Mouse (Mus musculus) intestine, embryonic 16.5 days (tissue): ENCODE measurements around the gene Zfp609. TPM values are rescaled to one million over a fixed set of nuclear protein-coding genes. Genes with fewer than 3 reads are reported as not detected.

Experiments
- ATAC-seq: fragments of 200-750 bp; cut with Nextera tagmentation; 2 replicates; pipeline ENCODE4 v1.8.0; 2017; ENCODE audit warnings: moderate TSS enrichment, moderate library complexity
- H3K27ac ChIP-seq: fragments of 300-500 bp; sonication (generic); 2 replicates; pipeline ENCODE4 v1.5.1; 2014; ENCODE audit warnings: mild to moderate bottlenecking, low read length
- H3K27me3 ChIP-seq: fragments of 300-500 bp; sonication (generic); replicated peaks from 2 replicates; pipeline ENCODE4 v1.6.1; 2014; ENCODE audit warnings: low read length, control low read depth, mixed read lengths; ENCODE audit not compliant: control insufficient read depth, insufficient read depth
- H3K36me3 ChIP-seq: fragments of 300-500 bp; sonication (generic); 2 replicates; pipeline ENCODE4 v1.6.1; 2014; ENCODE audit warnings: low read length, control low read depth; ENCODE audit not compliant: control insufficient read depth, insufficient read depth
- H3K4me1 ChIP-seq: fragments of 300-500 bp; sonication (generic); 2 replicates; pipeline ENCODE4 v1.6.1; 2014; ENCODE audit warnings: low read length, control low read depth, mixed read lengths; ENCODE audit not compliant: control insufficient read depth, insufficient read depth
- H3K4me2 ChIP-seq: fragments of 300-500 bp; sonication (generic); 2 replicates; pipeline ENCODE4 v1.6.1; 2014; ENCODE audit warnings: low read depth, low read length, control low read depth
- H3K4me3 ChIP-seq: fragments of 300-500 bp; sonication (generic); 2 replicates; pipeline ENCODE4 v1.5.1; 2014; ENCODE audit warnings: mild to moderate bottlenecking, low read length
- H3K9ac ChIP-seq: fragments of 300-500 bp; sonication (generic); 2 replicates; pipeline ENCODE4 v1.6.1; 2014; ENCODE audit warnings: low read depth, low read length
- H3K9me3 ChIP-seq: fragments of 300-500 bp; sonication (generic); 2 replicates; pipeline ENCODE4 v1.6.1; 2016; ENCODE audit warnings: low read length, control low read depth; ENCODE audit not compliant: control insufficient read depth
- WGBS: fragments of 180-500 bp; shearing (Covaris S2); extraction: QIAGEN DNeasy Blood & Tissue Kit; methylation state at CpG from one replicate; pipeline ENCODE4 v1.1.7; 2014; 5-methylcytosine and 5-hydroxymethylcytosine counted together
- polyA plus RNA-seq: library from polyadenylated mRNA; unstranded; fragments of >200 nt; fragmentation: Nextera tagmentation; extraction: Ambion mirVana; gene quantifications from 2 replicates; pipeline ENCODE4 v1.2.1, GENCODE M21; 2015

The Zfp609 gene
- polyA plus RNA-seq, 1 experiment from 2014 or later = 4.2 TPM

DNA sequence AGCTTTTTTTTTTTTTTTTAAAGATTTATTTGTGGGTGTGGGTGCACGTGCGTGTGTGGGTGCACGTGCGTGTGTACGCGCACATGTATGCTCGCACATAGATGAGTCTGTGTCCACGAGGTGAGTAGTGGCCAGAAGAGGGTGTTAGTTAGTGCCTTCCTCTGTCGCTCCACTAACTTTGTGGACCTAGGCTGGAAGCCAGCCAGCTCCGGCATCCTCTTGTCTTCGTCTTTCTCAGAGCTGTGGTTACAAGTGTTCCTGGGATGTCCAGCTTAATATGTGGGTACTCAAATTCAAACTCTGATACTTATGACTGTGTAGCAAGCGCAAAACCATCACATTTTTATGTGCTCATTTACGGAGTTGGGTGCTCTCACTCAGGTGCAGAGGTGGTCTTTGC lies 178.6 kb downstream of the Zfp609 start:
- 86% methylated on average over 13 of the region's 13 CpGs for WGBS

DNA sequence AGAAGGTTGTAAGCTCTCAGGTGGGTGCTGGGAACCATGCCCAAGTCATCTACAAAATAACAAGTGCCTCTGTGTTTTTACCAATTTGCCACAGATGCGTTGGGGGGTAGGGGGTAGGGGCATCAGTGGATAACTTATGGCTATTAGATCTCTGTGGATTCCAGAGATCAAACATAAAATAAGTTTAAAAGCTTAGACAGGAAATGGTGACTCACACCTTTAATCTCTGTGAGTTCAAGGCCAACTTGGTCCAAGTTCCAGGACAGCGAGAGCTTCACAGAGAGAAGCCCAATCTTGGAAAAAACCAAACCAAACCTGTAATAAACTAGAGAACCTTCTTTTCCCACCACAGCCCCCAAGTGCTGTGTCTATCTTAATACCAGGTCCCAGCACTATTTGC lies 180.6 kb downstream of the Zfp609 start:
- no peaks in the 10 kb centered on the region for H3K27me3 ChIP-seq
- no peak overlapping the region for H3K4me3 ChIP-seq
- H3K9me3 ChIP-seq = no peaks in the 10 kb centered on the region
- WGBS = 77% methylated on average over 2 of the region's 2 CpGs
- no peak overlapping the region for H3K4me2 ChIP-seq
- peaks cover 13% of the 10 kb centered on the region for H3K4me1 ChIP-seq
- ATAC-seq = no peak
- no peaks in the 10 kb centered on the region for H3K36me3 ChIP-seq
- no peak overlapping the region for H3K27ac ChIP-seq
- H3K9ac ChIP-seq = no peak overlapping the region

More for the DNA sequence above, 178.6 kb downstream of the Zfp609 start:
- no peak overlapping the region for H3K9ac ChIP-seq
- H3K4me1 ChIP-seq = peaks cover 13% of the 10 kb centered on the region
- no peak for ATAC-seq
- no peaks in the 10 kb centered on the region for H3K27me3 ChIP-seq
- H3K36me3 ChIP-seq = no peaks in the 10 kb centered on the region
- H3K4me3 ChIP-seq = no peak overlapping the region
- no peak overlapping the region for H3K27ac ChIP-seq
- H3K4me2 ChIP-seq = no peak overlapping the region
- H3K9me3 ChIP-seq = no peaks in the 10 kb centered on the region

- 47% methylated on average over 3 of the region's 3 CpGs for WGBS
- Histone ChIP-seq H3K27ac (0 out of 2 replicates have a peak overlapping the region, but pooled peaks have one; percentile 14), H3K9ac (no peak overlapping the region)
Measured at GRCm38 (mm10) chr9:65645984-65646383, 181.4 kb downstream of the Zfp609 start.

DNA sequence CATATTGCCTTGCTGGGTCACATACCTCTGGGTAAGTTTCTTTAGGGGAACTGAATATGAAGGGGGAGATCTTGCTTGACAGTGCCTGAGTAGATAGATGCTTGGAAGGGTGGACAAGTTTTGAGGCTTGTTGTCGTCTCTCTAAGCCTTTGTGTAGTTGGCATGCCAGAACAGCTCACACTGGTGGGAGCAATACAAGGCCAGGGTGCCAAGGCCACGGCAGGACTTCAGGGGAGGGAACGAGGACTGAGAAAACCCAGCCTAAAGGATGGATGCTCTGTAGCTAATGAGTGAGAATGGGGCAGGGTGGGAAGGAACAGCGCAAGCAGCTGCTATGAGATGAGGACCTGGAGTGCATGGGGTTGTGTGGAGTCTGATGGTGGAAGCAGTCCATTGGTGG lies 182.4 kb downstream of the Zfp609 start:
- Histone ChIP-seq H3K9me3 (no peaks in the 10 kb centered on the region), H3K27ac (no peak overlapping the region), H3K9ac (no peak overlapping the region), H3K27me3 (no peaks in the 10 kb centered on the region), H3K4me3 (no peak overlapping the region), H3K4me2 (no peak overlapping the region), H3K36me3 (no peaks in the 10 kb centered on the region), H3K4me1 (peaks cover 14% of the 10 kb centered on the region)
- WGBS = 89% methylated on average over 4 of the region's 4 CpGs
- ATAC-seq = no peak

More at GRCm38 (mm10) chr9:65645984-65646383, 181.4 kb downstream of the Zfp609 start:
- no peaks in the 10 kb centered on the region for H3K27me3 ChIP-seq
- no peak for ATAC-seq
- H3K4me3 ChIP-seq = no peak overlapping the region
- no peaks in the 10 kb centered on the region for H3K9me3 ChIP-seq
- H3K4me2 ChIP-seq = no peak overlapping the region
- no peaks in the 10 kb centered on the region for H3K36me3 ChIP-seq
- peaks cover 15% of the 10 kb centered on the region for H3K4me1 ChIP-seq

GRCm38 (mm10) chr9:65642546-65642945 lies 184.8 kb downstream of the Zfp609 start:
- Histone ChIP-seq H3K4me3 (no peak overlapping the region), H3K27me3 (no peaks in the 10 kb centered on the region), H3K4me1 (peaks cover 16% of the 10 kb centered on the region), H3K4me2 (no peak overlapping the region), H3K36me3 (no peaks in the 10 kb centered on the region), H3K27ac (no peak overlapping the region), H3K9me3 (no peaks in the 10 kb centered on the region), H3K9ac (no peak overlapping the region)
- no peak for ATAC-seq

Other genes with a start within 250 kb of the Zfp609 start
- gene Plekho2, start 247.5 kb downstream of the Zfp609 start, polyA plus RNA-seq = 11.3 and 11.9 TPM in 2 replicates
- gene Pif1, start 240.4 kb downstream of the Zfp609 start, polyA plus RNA-seq = 7.6 and 9.0 TPM in 2 replicates
- 21.2 and 23.1 TPM in 2 replicates for gene Rbpms2, start 197.9 kb downstream of the Zfp609 start, polyA plus RNA-seq
- 185 and 188 TPM in 2 replicates for gene Oaz2, start 159.6 kb downstream of the Zfp609 start, polyA plus RNA-seq
- 115 and 141 TPM in 2 replicates for gene Pclaf, start 62.7 kb upstream of the Zfp609 start, polyA plus RNA-seq
- 20.3 and 22.2 TPM in 2 replicates for gene Trip4, start 81.2 kb upstream of the Zfp609 start, polyA plus RNA-seq
- gene Csnk1g1, start 81.4 kb upstream of the Zfp609 start, polyA plus RNA-seq = 9.4 and 9.9 TPM in 2 replicates
- 645 and 681 TPM in 2 replicates for gene Ppib, start 232.7 kb upstream of the Zfp609 start, polyA plus RNA-seq
- 1.2 and 1.9 TPM in 2 replicates for gene Snx22, start 242.2 kb upstream of the Zfp609 start, polyA plus RNA-seq